ENCODE assay signal across 26 mouse cellular contexts in the genomic region with DNA sequence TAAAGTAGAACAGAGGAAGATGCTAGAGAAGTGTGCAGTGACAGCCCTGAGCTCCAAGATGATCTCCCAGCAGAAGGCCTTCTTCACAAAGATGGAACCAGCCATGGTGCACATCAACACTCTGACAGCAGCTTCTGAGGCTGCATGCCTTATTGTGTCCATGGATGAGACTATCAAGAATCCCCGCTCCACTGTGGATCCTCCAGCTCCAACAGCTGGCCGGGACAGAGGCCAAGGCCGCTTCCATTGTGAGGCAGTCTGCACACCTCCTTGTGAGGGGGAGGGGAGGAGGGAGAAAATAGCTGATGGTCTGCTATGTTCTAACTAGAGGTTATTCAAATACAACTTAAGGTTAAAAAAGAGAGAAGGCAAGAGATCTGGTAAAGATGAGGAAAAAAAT.
DNase-seq lines count a peak whose midpoint lies in the region; ATAC-seq lines count a peak whose summit lies in the region.
"Had no signal": no experiment of that assay in that cellular context is flagged by ENCODE, and none has a peak within 500 bp of the region (broad histone marks: within the 10 kb centered on the region; RNA-seq: fewer than 3 reads in every experiment).

No protein-coding gene starts in this region.

- H3K36me3 ChIP-seq in heart, embryonic 12.5 days, result no peaks in the 10 kb centered on the region
- H3K36me3 ChIP-seq: G1E; hindbrain, embryonic 13.5 days; midbrain, embryonic 10.5 days had no signal

- DNase-seq in gastrocnemius, postnatal 10 days, result peak; percentile 13
- no peak for DNase-seq in gastrocnemius, postnatal 36 days
- DNase-seq in heart, postnatal 14 days, result peak; percentile 46 to 52
- DNase-seq in gastrocnemius, postnatal 25 days, result peak; percentile 19
- DNase-seq in lung, postnatal 36 days, result peak; percentile 10
- DNase-seq in retina, embryonic 14.5 days (ENCODE audit: low spot score), result no peak
- DNase-seq: adrenal gland, postnatal 10 days; cerebellum, adult 11 months; cerebellum, postnatal 14 days; embryo, embryonic 11 days; kidney, adult 8-10 months; kidney, postnatal 36 days; layer of hippocampus, adult 9-11 months; right cerebral cortex, postnatal 4 days; thymus, postnatal 14 days had no signal

- H3K27ac ChIP-seq in heart, embryonic 12.5 days (ENCODE audit: poor library complexity, severe bottlenecking), result no peak overlapping the region
- H3K27ac ChIP-seq: hindbrain, embryonic 13.5 days; left cerebral cortex, adult 2 months; macrophage; midbrain, embryonic 10.5 days; stomach, postnatal 0 days had no signal

- no peaks in the 10 kb centered on the region for H3K9me3 ChIP-seq in heart, embryonic 12.5 days (replicated peaks)
- H3K9me3 ChIP-seq: G1E; hindbrain, embryonic 13.5 days; midbrain, embryonic 10.5 days had no signal

- no peaks in the 10 kb centered on the region for H3K27me3 ChIP-seq in heart, embryonic 12.5 days (replicated peaks)
- H3K27me3 ChIP-seq: hindbrain, embryonic 13.5 days had no signal

- no peak overlapping the region for H3K9ac ChIP-seq in heart, embryonic 12.5 days
- H3K9ac ChIP-seq: hindbrain, embryonic 13.5 days had no signal

- intact Hi-C loops in gastrocnemius, postnatal 36 days (cut with DNase I), result no loop called here
- intact Hi-C loops in heart, postnatal 14 days (cut with DNase I), result no loop called here

- no peak overlapping the region for H3K4me2 ChIP-seq in heart, embryonic 12.5 days
- H3K4me2 ChIP-seq: hindbrain, embryonic 13.5 days; liver, embryonic 11.5 days had no signal

- H3K4me1 ChIP-seq in heart, embryonic 12.5 days (replicated peaks), result peaks cover 9% of the 10 kb centered on the region
- H3K4me1 ChIP-seq: hindbrain, embryonic 13.5 days; midbrain, embryonic 10.5 days had no signal

- no peak overlapping the region for H3K4me3 ChIP-seq in heart, embryonic 12.5 days
- H3K4me3 ChIP-seq: hindbrain, embryonic 13.5 days; left cerebral cortex, adult 2 months; midbrain, embryonic 10.5 days had no signal

- no peak for ATAC-seq in heart, embryonic 12.5 days (ENCODE audit: insufficient number of reproducible peaks, low FRiP score)
- ATAC-seq: activated CD4-positive, CD25-positive, alpha-beta regulatory T cell, adult 4 months; forebrain, embryonic 16.5 days; inflammation-experienced regulatory T-cells, adult 6 months had no signal

- WGBS in heart, embryonic 12.5 days, result 81% methylated on average over 3 of the region's 3 CpGs

Comparison
In these comparisons a context has a peak if more than half of its experiments do, and no peak if none do; other contexts are left out.
1. DNase-seq: peak in gastrocnemius, postnatal 10 days (single experiment), heart, postnatal 14 days (2 of 2), gastrocnemius, postnatal 25 days (single experiment) and lung, postnatal 36 days (single experiment); none in gastrocnemius, postnatal 36 days (0 of 2) and retina, embryonic 14.5 days (single experiment).